Mouse (Mus musculus) liver, adult 2 months (tissue): ENCODE measurements around the gene Phip.

ENCODE experiments used
- CTCF ChIP-seq: fragments of 200-500 bp; IDR thresholded peaks from 2 replicates; pipeline ENCODE4 v1.5.1; 2011; ENCODE audit warnings: low read depth, low read length, control low read depth
- POLR2A ChIP-seq: fragments of 200-500 bp; IDR thresholded peaks from 2 replicates; pipeline ENCODE4 v1.6.1; 2011; ENCODE audit warnings: low read length, control low read depth; ENCODE audit not compliant: insufficient read depth; ENCODE audit errors: extremely low read depth

GRCm38 (mm10) chr9:82860805-82861204 is 114.5 kb downstream of the Phip start:
- TF ChIP-seq CTCF (no peak), POLR2A (no peak)
